Mouse (Mus musculus) embryonic facial prominence, embryonic 11.5 days (tissue): ENCODE results near the gene Olfr1241. TPM values are rescaled to one million over a fixed set of nuclear protein-coding genes. Genes with fewer than 3 reads are reported as not detected.

Source experiments
- ATAC-seq: fragments of 200-750 bp; cut with Nextera tagmentation; replicated peaks from 2 replicates; pipeline ENCODE4 v1.8.0; 2017; ENCODE audit warnings: low read depth; ENCODE audit not compliant: insufficient number of reproducible peaks, low FRiP score, low TSS enrichment
- DNase-seq: peaks from one replicate; pipeline ENCODE4 v3.0.0-alpha.2; 2015; ENCODE audit warnings: low spot score
- H3K27ac ChIP-seq: fragments of 300-500 bp; sonication (generic); replicated peaks from 2 replicates; pipeline ENCODE4 v1.5.1; 2014; ENCODE audit warnings: mild to moderate bottlenecking, low read depth, low read length, control low read depth
- H3K27me3 ChIP-seq: fragments of 300-500 bp; sonication (generic); 2 replicates; pipeline ENCODE4 v1.6.1; 2014; ENCODE audit warnings: mild to moderate bottlenecking, low read length, moderate library complexity, mixed read lengths; ENCODE audit not compliant: control insufficient read depth, insufficient read depth
- H3K36me3 ChIP-seq: fragments of 300-500 bp; sonication (generic); replicated peaks from 2 replicates; pipeline ENCODE4 v1.6.1; 2014; ENCODE audit warnings: low read depth, mild to moderate bottlenecking, low read length, moderate library complexity, mixed read lengths; ENCODE audit not compliant: control insufficient read depth, insufficient read depth
- H3K4me1 ChIP-seq: fragments of 300-500 bp; sonication (generic); 2 replicates; pipeline ENCODE4 v1.6.1; 2014; ENCODE audit warnings: low read length, mixed read lengths; ENCODE audit not compliant: control insufficient read depth, insufficient read depth
- H3K4me2 ChIP-seq: fragments of 300-500 bp; sonication (generic); 2 replicates; pipeline ENCODE4 v1.6.1; 2014; ENCODE audit warnings: low read depth, mild to moderate bottlenecking, control low read depth, low read length, moderate library complexity
- H3K4me3 ChIP-seq: fragments of 300-500 bp; sonication (generic); 2 replicates; pipeline ENCODE4 v1.5.1; 2014; ENCODE audit warnings: low read depth, low read length, control low read depth
- H3K9ac ChIP-seq: fragments of 300-500 bp; sonication (generic); replicated peaks from 2 replicates; pipeline ENCODE4 v1.6.1; 2014; ENCODE audit warnings: mild to moderate bottlenecking, control low read depth, low read length
- H3K9me3 ChIP-seq: fragments of 300-500 bp; sonication (generic); replicated peaks from 2 replicates; pipeline ENCODE4 v1.6.1; 2016; ENCODE audit warnings: mild to moderate bottlenecking, low read length, inconsistent platforms, mixed read lengths; ENCODE audit not compliant: control insufficient read depth
- WGBS: fragments of 180-500 bp; shearing (Covaris S2); extraction: QIAGEN DNeasy Blood & Tissue Kit; methylation state at CpG from one replicate; pipeline ENCODE4 v1.1.7; 2014; 5-methylcytosine and 5-hydroxymethylcytosine counted together
- polyA plus RNA-seq: library from polyadenylated mRNA; unstranded; fragments of >200 nt; fragmentation: Nextera tagmentation; extraction: Ambion mirVana; gene quantifications from 2 replicates; pipeline ENCODE4 v1.2.1, GENCODE M21; 2014

The Olfr1241 gene
- polyA plus RNA-seq: not detected in 2 replicates

GRCm38 (mm10) chr2:89487026-89487425 is at the start of gene Olfr1241:
Olfr1241 (minus strand) TSS chr2:89487126.
- Histone ChIP-seq H3K4me3 (no peak within 1 kb of the TSS), H3K9ac (no peak within 1 kb of the TSS), H3K27ac (no peak within 1 kb of the TSS), H3K4me2 (no peak within 1 kb of the TSS), H3K4me1 (no peaks in the 10 kb centered on the region), H3K27me3 (no peaks in the 10 kb centered on the region), H3K36me3 (no peaks in the 10 kb centered on the region), H3K9me3 (no peaks in the 10 kb centered on the region)
- no peak for ATAC-seq
- no peak for DNase-seq

GRCm38 (mm10) chr2:89531387-89531786 is 44.5 kb upstream of the Olfr1241 start, which contains the start of gene Olfr1243:
Olfr1243 (minus strand) TSS chr2:89531487.
- no peak within 1 kb of the TSS for H3K27ac ChIP-seq
- no peaks in the 10 kb centered on the region for H3K36me3 ChIP-seq
- H3K9ac ChIP-seq: no peak within 1 kb of the TSS
- 92% methylated on average over 1 of the region's 1 CpGs for WGBS
- no peaks in the 10 kb centered on the region for H3K9me3 ChIP-seq
- no peak within 1 kb of the TSS for H3K4me3 ChIP-seq
- no peak within 1 kb of the TSS for H3K4me2 ChIP-seq
- no peak for DNase-seq
- no peaks in the 10 kb centered on the region for H3K27me3 ChIP-seq
- H3K4me1 ChIP-seq: no peaks in the 10 kb centered on the region
- ATAC-seq: no peak

- 82% methylated on average over 1 of the region's 1 CpGs for WGBS
- no peak within 1 kb of the TSS for H3K4me3 ChIP-seq
- ATAC-seq (no peak), DNase-seq (no peak)
- no peaks in the 10 kb centered on the region for H3K36me3 ChIP-seq
- H3K4me1 ChIP-seq: no peaks in the 10 kb centered on the region
- no peak within 1 kb of the TSS for H3K27ac ChIP-seq
- no peak within 1 kb of the TSS for H3K4me2 ChIP-seq
- H3K27me3 ChIP-seq: no peaks in the 10 kb centered on the region
- no peaks in the 10 kb centered on the region for H3K9me3 ChIP-seq
- H3K9ac ChIP-seq: no peak within 1 kb of the TSS
Measured at GRCm38 (mm10) chr2:89498235-89498634, 11.3 kb upstream of the Olfr1241 start, which contains the start of gene Olfr1242. Olfr1242 (minus strand) TSS chr2:89498335.

GRCm38 (mm10) chr2:89442900-89443299 is 44.0 kb downstream of the Olfr1241 start, which contains the start of gene Olfr1240:
Olfr1240 (minus strand) TSS chr2:89443000.
- DNase-seq (no peak), ATAC-seq (no peak)
- Histone ChIP-seq H3K4me1 (no peaks in the 10 kb centered on the region), H3K4me3 (no peak within 1 kb of the TSS), H3K27me3 (no peaks in the 10 kb centered on the region), H3K4me2 (no peak within 1 kb of the TSS), H3K9me3 (no peaks in the 10 kb centered on the region), H3K36me3 (no peaks in the 10 kb centered on the region), H3K27ac (no peak within 1 kb of the TSS), H3K9ac (no peak within 1 kb of the TSS)
- 85% methylated on average over 3 of the region's 3 CpGs for WGBS

Other genes starting within 250 kb of the Olfr1241 start
- not detected in 2 replicates for gene Olfr1228, start 233.1 kb downstream of the Olfr1241 start, polyA plus RNA-seq
- gene Olfr1229, start 199.1 kb downstream of the Olfr1241 start, polyA plus RNA-seq: not detected in 2 replicates
- gene Olfr1230, start 189.9 kb downstream of the Olfr1241 start, polyA plus RNA-seq: not detected in 2 replicates
- not detected in 2 replicates for gene Olfr1231, start 180.1 kb downstream of the Olfr1241 start, polyA plus RNA-seq
- gene Olfr1232, start 157.5 kb downstream of the Olfr1241 start, polyA plus RNA-seq: not detected in 2 replicates
- not detected in 2 replicates for gene Olfr1233, start 144.7 kb downstream of the Olfr1241 start, polyA plus RNA-seq
- not detected in 2 replicates for gene Olfr1234, start 122.3 kb downstream of the Olfr1241 start, polyA plus RNA-seq
- not detected in 2 replicates for gene Olfr1238, start 77.5 kb downstream of the Olfr1241 start, polyA plus RNA-seq
- gene Olfr1239, start 66.7 kb downstream of the Olfr1241 start, polyA plus RNA-seq: not detected in 2 replicates
- gene Olfr1240, start 44.1 kb downstream of the Olfr1241 start, polyA plus RNA-seq: not detected in 2 replicates
- gene Olfr1242, start 11.2 kb upstream of the Olfr1241 start, polyA plus RNA-seq: not detected in 2 replicates
- gene Olfr1243, start 44.4 kb upstream of the Olfr1241 start, polyA plus RNA-seq: not detected in 2 replicates
- gene Olfr1245, start 91.3 kb upstream of the Olfr1241 start, polyA plus RNA-seq: not detected in 2 replicates
- gene Olfr1246, start 106.0 kb upstream of the Olfr1241 start, polyA plus RNA-seq: not detected in 2 replicates
- gene Olfr1247, start 127.0 kb upstream of the Olfr1241 start, polyA plus RNA-seq: not detected in 2 replicates
- gene Olfr1248, start 131.1 kb upstream of the Olfr1241 start, polyA plus RNA-seq: not detected in 2 replicates
- gene Olfr1249, start 147.9 kb upstream of the Olfr1241 start, polyA plus RNA-seq: not detected in 2 replicates
- not detected in 2 replicates for gene Olfr1250, start 174.3 kb upstream of the Olfr1241 start, polyA plus RNA-seq
- gene Olfr1251, start 184.8 kb upstream of the Olfr1241 start, polyA plus RNA-seq: not detected in 2 replicates
- gene Olfr1252, start 237.9 kb upstream of the Olfr1241 start, polyA plus RNA-seq: not detected in 2 replicates